5 mouse cellular contexts compared by ENCODE assay signal in the genomic region with DNA sequence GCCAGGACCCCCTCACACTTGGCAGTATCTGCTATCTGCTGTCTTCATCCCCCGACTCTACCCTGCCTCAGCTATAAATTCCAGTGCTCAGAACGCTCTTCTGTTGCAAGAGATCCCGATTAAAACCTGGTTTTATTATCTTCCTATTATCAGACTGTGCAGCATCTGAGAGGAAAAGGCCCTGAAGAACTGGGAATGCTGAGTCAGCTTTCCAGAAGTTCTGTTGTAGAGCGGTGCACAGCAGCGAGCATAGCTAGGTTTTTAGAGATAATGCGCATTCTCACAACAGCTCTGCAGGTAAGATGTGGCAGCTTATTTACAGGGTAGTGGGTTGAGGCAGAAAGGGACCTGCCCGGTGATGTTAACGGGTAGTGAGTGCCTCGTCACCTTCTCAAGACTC.
"Had no signal": no experiment of that assay in that cellular context is flagged by ENCODE, and none has a peak within 500 bp of the region (broad histone marks: within the 10 kb centered on the region; RNA-seq: fewer than 3 reads in every experiment).

No protein-coding gene starts in this region.

- H3K4me2 ChIP-seq: kidney, embryonic 15.5 days; liver, embryonic 13.5 days had no signal

- H3K27me3 ChIP-seq: kidney, embryonic 15.5 days; liver, embryonic 13.5 days; megakaryocyte, embryonic 14.5 days had no signal

- H3K9ac ChIP-seq: kidney, embryonic 15.5 days; liver, embryonic 13.5 days had no signal

- H3K9me3 ChIP-seq: kidney, embryonic 15.5 days; liver, embryonic 13.5 days; megakaryocyte, embryonic 14.5 days; midbrain, embryonic 10.5 days had no signal

- H3K27ac ChIP-seq: kidney, embryonic 15.5 days; left cerebral cortex, adult 2 months; liver, embryonic 13.5 days; midbrain, embryonic 10.5 days had no signal

- H3K4me1 ChIP-seq: kidney, embryonic 15.5 days; midbrain, embryonic 10.5 days had no signal

- H3K4me3 ChIP-seq: kidney, embryonic 15.5 days; left cerebral cortex, adult 2 months; liver, embryonic 13.5 days; megakaryocyte, embryonic 14.5 days; midbrain, embryonic 10.5 days had no signal

- H3K36me3 ChIP-seq: kidney, embryonic 15.5 days; liver, embryonic 13.5 days; midbrain, embryonic 10.5 days had no signal
